Mouse (Mus musculus) heart, embryonic 16.5 days (tissue): ENCODE measurements at regions not wholly inside any gene's neighbourhood (a gene's known extent, or its start where the extent isn't known, plus 50 kb on each side); places are given as distances from the start of the nearest gene placed in this dataset.
A peak's percentile ranks its signal among the peaks of the same experiment; 100 is the strongest.

Experiments used
- ATAC-seq: fragments of 200-750 bp; cut with Nextera tagmentation; replicated peaks from 2 replicates; pipeline ENCODE4 v1.8.0; 2017; ENCODE audit warnings: moderate number of reproducible peaks; ENCODE audit not compliant: insufficient read depth, low FRiP score; ENCODE audit errors: extremely low read depth
- H3K27ac ChIP-seq: fragments of 300-500 bp; sonication (generic); 2 replicates; pipeline ENCODE4 v1.5.1; 2014; ENCODE audit warnings: mild to moderate bottlenecking, low read length, control low read depth, moderate library complexity
- H3K27me3 ChIP-seq: fragments of 300-500 bp; sonication (generic); 2 replicates; pipeline ENCODE4 v1.6.1; 2014; ENCODE audit warnings: low read length, mixed read lengths; ENCODE audit not compliant: control insufficient read depth, insufficient read depth
- H3K36me3 ChIP-seq: fragments of 300-500 bp; sonication (generic); 2 replicates; pipeline ENCODE4 v1.6.1; 2014; ENCODE audit not compliant: control insufficient read depth, insufficient read depth
- H3K4me1 ChIP-seq: fragments of 300-500 bp; sonication (generic); 2 replicates; pipeline ENCODE4 v1.6.1; 2014; ENCODE audit warnings: low read length, mixed read lengths; ENCODE audit not compliant: control insufficient read depth, insufficient read depth
- H3K4me2 ChIP-seq: fragments of 300-500 bp; sonication (generic); 2 replicates; pipeline ENCODE4 v1.6.1; 2014; ENCODE audit warnings: low read depth, mild to moderate bottlenecking, control low read depth, low read length
- H3K4me3 ChIP-seq: fragments of 300-500 bp; sonication (generic); 2 replicates; pipeline ENCODE4 v1.5.1; 2014; ENCODE audit warnings: mild to moderate bottlenecking, control low read depth, low read length
- H3K9ac ChIP-seq: fragments of 300-500 bp; sonication (generic); 2 replicates; pipeline ENCODE4 v1.6.1; 2014; ENCODE audit warnings: low read length, control low read depth
- H3K9me3 ChIP-seq: fragments of 300-500 bp; sonication (generic); replicated peaks from 2 replicates; pipeline ENCODE4 v1.6.1; 2016; ENCODE audit warnings: low read length; ENCODE audit not compliant: control insufficient read depth
- WGBS: fragments of 180-500 bp; shearing (Covaris S2); extraction: QIAGEN DNeasy Blood & Tissue Kit; methylation state at CpG from one replicate; pipeline ENCODE4 v1.1.7; 2014; 5-methylcytosine and 5-hydroxymethylcytosine counted together

- ATAC-seq: no peak
- Histone ChIP-seq H3K9me3 (no peaks in the 10 kb centered on the region), H3K4me3 (no peak overlapping the region), H3K4me2 (no peak overlapping the region), H3K27me3 (no peaks in the 10 kb centered on the region), H3K4me1 (peaks cover 3% of the 10 kb centered on the region; the same call in 1 of the 2 replicates), H3K36me3 (no peaks in the 10 kb centered on the region), H3K27ac (no peak overlapping the region), H3K9ac (no peak overlapping the region)
- 72% methylated on average over 4 of the region's 4 CpGs for WGBS
These were observed 85.5 kb upstream of the Gm26657 start for GRCm38 (mm10) chr4:56654327-56654726.

- Histone ChIP-seq H3K27ac (no peak overlapping the region), H3K4me2 (no peak overlapping the region), H3K4me3 (no peak overlapping the region), H3K9me3 (no peaks in the 10 kb centered on the region), H3K27me3 (no peaks in the 10 kb centered on the region), H3K4me1 (peaks cover 3% of the 10 kb centered on the region; the same call in 1 of the 2 replicates), H3K9ac (no peak overlapping the region), H3K36me3 (no peaks in the 10 kb centered on the region)
- no peak for ATAC-seq
- 59% methylated on average over 5 of the region's 5 CpGs for WGBS
These were observed 87.1 kb upstream of the Gm26657 start for GRCm38 (mm10) chr4:56652819-56653218.

DNA sequence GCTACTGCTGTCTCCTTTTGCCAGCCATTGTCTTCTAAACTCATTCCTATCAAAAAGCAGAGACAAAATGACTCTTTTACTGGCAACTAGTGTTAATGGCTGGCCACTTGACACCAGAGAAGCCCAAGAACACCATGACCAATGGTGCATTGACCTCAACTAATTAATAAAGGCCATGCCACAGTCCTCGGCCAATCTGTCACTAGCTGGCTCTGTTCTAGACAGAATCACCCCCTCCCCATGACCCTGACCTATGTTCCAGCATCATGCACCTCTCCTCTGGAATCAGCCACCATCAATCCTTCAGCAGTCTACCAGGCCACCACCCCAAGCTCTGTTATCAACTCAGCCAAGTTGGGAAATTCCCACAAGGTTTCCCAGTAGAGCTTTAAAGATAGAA lies 90.1 kb upstream of the Gm26657 start:
- no peaks in the 10 kb centered on the region for H3K9me3 ChIP-seq
- no peak overlapping the region for H3K4me2 ChIP-seq
- 86% methylated on average over 1 of the region's 1 CpGs for WGBS
- no peak overlapping the region for H3K9ac ChIP-seq
- no peaks in the 10 kb centered on the region for H3K36me3 ChIP-seq
- no peaks in the 10 kb centered on the region for H3K27me3 ChIP-seq
- H3K27ac ChIP-seq: 0 out of 2 replicates have a peak overlapping the region, but pooled peaks have one; percentile 16
- no peak overlapping the region for H3K4me3 ChIP-seq
- ATAC-seq: no peak
- H3K4me1 ChIP-seq: peaks cover 3% of the 10 kb centered on the region; the same call in 1 of the 2 replicates

- ATAC-seq: 0 out of 2 replicates have a peak, but pooled peaks have one; percentile 41
- 34% methylated on average over 20 of the region's 20 CpGs for WGBS
- peaks cover 8% of the 10 kb centered on the region for H3K4me1 ChIP-seq
- no peak overlapping the region for H3K9ac ChIP-seq
- no peak overlapping the region for H3K27ac ChIP-seq
- H3K36me3 ChIP-seq: no peaks in the 10 kb centered on the region
- no peak overlapping the region for H3K4me3 ChIP-seq
- peak overlapping the region; percentile 43 for H3K4me2 ChIP-seq
- H3K9me3 ChIP-seq: no peaks in the 10 kb centered on the region
- no peaks in the 10 kb centered on the region for H3K27me3 ChIP-seq
These were observed 95.6 kb upstream of the Gm26657 start for GRCm38 (mm10) chr4:56643999-56644962.

GRCm38 (mm10) chr4:56643491-56643890 lies 96.4 kb upstream of the Gm26657 start:
- Histone ChIP-seq H3K4me2 (no peak overlapping the region), H3K9ac (no peak overlapping the region), H3K36me3 (no peaks in the 10 kb centered on the region), H3K27ac (no peak overlapping the region), H3K4me1 (peaks cover 15% of the 10 kb centered on the region), H3K4me3 (no peak overlapping the region), H3K27me3 (no peaks in the 10 kb centered on the region), H3K9me3 (no peaks in the 10 kb centered on the region)
- ATAC-seq: no peak
- WGBS: 54% methylated on average over 1 of the region's 1 CpGs

- Histone ChIP-seq H3K27ac (no peak overlapping the region), H3K9ac (no peak overlapping the region), H3K36me3 (no peaks in the 10 kb centered on the region), H3K4me3 (no peak overlapping the region), H3K27me3 (no peaks in the 10 kb centered on the region), H3K4me2 (no peak overlapping the region), H3K9me3 (no peaks in the 10 kb centered on the region), H3K4me1 (peaks cover 15% of the 10 kb centered on the region)
- WGBS: 50% methylated on average over 4 of the region's 4 CpGs
- no peak for ATAC-seq
These were observed 100.2 kb upstream of the Gm26657 start for GRCm38 (mm10) chr4:56639709-56640108.

DNA sequence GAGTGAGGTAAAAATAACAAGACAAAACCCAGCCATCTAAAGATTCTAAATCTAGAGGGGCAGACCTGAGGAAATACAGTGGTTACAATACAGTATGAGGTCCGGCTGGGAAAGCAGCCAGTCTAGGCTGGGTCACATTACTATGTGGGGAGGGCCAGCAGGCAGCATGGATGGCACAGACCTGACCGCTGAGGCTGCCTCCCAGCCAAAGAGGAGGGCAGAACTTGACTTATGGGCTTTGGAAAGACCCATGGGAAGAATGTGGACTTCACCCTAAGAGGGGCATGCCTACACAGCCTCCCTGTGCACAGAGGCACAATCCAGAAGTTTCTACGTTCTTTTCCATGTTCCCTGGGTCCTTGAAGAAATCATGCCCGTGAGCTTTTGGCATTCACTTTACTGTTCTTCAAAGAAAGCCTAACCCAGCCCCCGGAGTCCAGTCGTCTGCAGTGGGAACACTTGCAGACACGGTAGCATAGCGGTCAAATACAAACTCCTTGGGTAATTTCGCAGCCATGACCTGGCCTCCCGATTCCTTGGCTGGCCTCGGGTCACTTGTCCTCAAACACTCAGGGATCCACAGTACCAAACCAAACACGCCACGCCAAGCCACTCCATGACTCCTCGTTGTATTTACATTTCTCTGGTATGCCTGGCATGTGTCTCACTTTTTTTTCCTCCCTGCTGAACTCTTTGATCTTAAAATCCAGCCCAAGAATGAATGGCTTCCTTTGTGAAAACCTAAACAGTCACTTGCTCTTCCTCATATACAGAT lies 101.0 kb upstream of the Gm26657 start:
- Histone ChIP-seq H3K27me3 (no peaks in the 10 kb centered on the region), H3K27ac (no peak overlapping the region), H3K4me3 (no peak overlapping the region), H3K9me3 (no peaks in the 10 kb centered on the region), H3K4me1 (peaks cover 12% of the 10 kb centered on the region), H3K9ac (no peak overlapping the region), H3K4me2 (peak overlapping the region; percentile 15), H3K36me3 (no peaks in the 10 kb centered on the region)
- ATAC-seq: 0 out of 2 replicates have a peak, but pooled peaks have one; percentile 10
- WGBS: 37% methylated on average over 14 of the region's 14 CpGs

- H3K27ac ChIP-seq: no peak overlapping the region
- no peaks in the 10 kb centered on the region for H3K9me3 ChIP-seq
- H3K4me2 ChIP-seq: no peak overlapping the region
- ATAC-seq: no peak
- peaks cover 9% of the 10 kb centered on the region for H3K4me1 ChIP-seq
- no peak overlapping the region for H3K4me3 ChIP-seq
- 66% methylated on average over 1 of the region's 1 CpGs for WGBS
- H3K36me3 ChIP-seq: no peaks in the 10 kb centered on the region
- no peak overlapping the region for H3K9ac ChIP-seq
- H3K27me3 ChIP-seq: no peaks in the 10 kb centered on the region
These were observed 103.6 kb upstream of the Gm26657 start for GRCm38 (mm10) chr4:56636265-56636664.

GRCm38 (mm10) chr4:56633528-56633927 lies 106.3 kb upstream of the Gm26657 start:
- Histone ChIP-seq H3K9me3 (no peaks in the 10 kb centered on the region), H3K4me3 (no peak overlapping the region), H3K36me3 (no peaks in the 10 kb centered on the region), H3K4me2 (no peak overlapping the region), H3K4me1 (no peaks in the 10 kb centered on the region), H3K27ac (no peak overlapping the region), H3K27me3 (no peaks in the 10 kb centered on the region), H3K9ac (no peak overlapping the region)
- ATAC-seq: no peak
- 31% methylated on average over 4 of the region's 4 CpGs for WGBS
